Mouse (Mus musculus) embryo, embryonic 11 days (tissue): ENCODE data around the gene Tjap1.
A peak's percentile ranks its signal among the peaks of the same experiment; 100 is the strongest.

ENCODE experiments used
- DNase-seq: peaks from one replicate; pipeline ENCODE4 v3.0.0-alpha.2; 2015

The Tjap1 gene

GRCm38 (mm10) chr17:46282483-46283123 is at the start of gene Tjap1:
Gene Tjap1, minus strand, starts transcription at chr17:46283026.
- peak; percentile 94 for DNase-seq

- peak; percentile 13 for DNase-seq
Measured at GRCm38 (mm10) chr17:46328723-46329122, 45.9 kb upstream of the Tjap1 start.

- peak; percentile 99 for DNase-seq
Measured at GRCm38 (mm10) chr17:46327906-46328534, 45.2 kb upstream of the Tjap1 start, which contains the start of gene Abcc10. Gene Abcc10, minus strand, starts transcription at chr17:46328352.

- DNase-seq, result peak; percentile 4
Measured at GRCm38 (mm10) chr17:46327413-46327905, 44.6 kb upstream of the Tjap1 start.

GRCm38 (mm10) chr17:46322046-46322823 is 39.4 kb upstream of the Tjap1 start:
- no peak for DNase-seq

GRCm38 (mm10) chr17:46320492-46320891 is 37.7 kb upstream of the Tjap1 start:
- no peak for DNase-seq

- DNase-seq, result no peak
Measured at GRCm38 (mm10) chr17:46315813-46316212, 33.0 kb upstream of the Tjap1 start.

- no peak for DNase-seq
Measured at GRCm38 (mm10) chr17:46313135-46313715, 30.4 kb upstream of the Tjap1 start.

- DNase-seq, result no peak
Measured at GRCm38 (mm10) chr17:46310515-46310914, 27.7 kb upstream of the Tjap1 start.

GRCm38 (mm10) chr17:46309835-46310234 is 27.0 kb upstream of the Tjap1 start:
- no peak for DNase-seq

- no peak for DNase-seq
Measured at GRCm38 (mm10) chr17:46306956-46307355, 24.1 kb upstream of the Tjap1 start.

- DNase-seq, result no peak
Measured at GRCm38 (mm10) chr17:46304184-46304583, 21.4 kb upstream of the Tjap1 start.

- DNase-seq, result no peak
Measured at GRCm38 (mm10) chr17:46301892-46302291, 19.1 kb upstream of the Tjap1 start.

- peak; percentile 90 for DNase-seq
Measured at GRCm38 (mm10) chr17:46298220-46298913, 15.5 kb upstream of the Tjap1 start.

- DNase-seq, result peak; percentile 51
Measured at GRCm38 (mm10) chr17:46297364-46298219, 14.8 kb upstream of the Tjap1 start, which contains the start of gene Dlk2. Gene Dlk2, plus strand, starts transcription at chr17:46297421.

GRCm38 (mm10) chr17:46297028-46297363 is 14.2 kb upstream of the Tjap1 start:
- no peak for DNase-seq

GRCm38 (mm10) chr17:46296601-46297000 is 13.8 kb upstream of the Tjap1 start:
- DNase-seq, result no peak

GRCm38 (mm10) chr17:46287678-46288095 is 4.9 kb upstream of the Tjap1 start:
- peak; percentile 67 for DNase-seq

GRCm38 (mm10) chr17:46285407-46285806 is 2.6 kb upstream of the Tjap1 start:
- DNase-seq, result no peak

- peak; percentile 37 for DNase-seq
Measured at GRCm38 (mm10) chr17:46284653-46285052, 1.8 kb upstream of the Tjap1 start.

- no peak for DNase-seq
Measured at GRCm38 (mm10) chr17:46283911-46284310, 1.1 kb upstream of the Tjap1 start.

GRCm38 (mm10) chr17:46283140-46283539 is 314 bp upstream of the Tjap1 start:
- DNase-seq, result no peak
